Mouse (Mus musculus): Measurements from ENCODE around the gene Mical2.

The Mical2 gene

GRCm38 (mm10) chr7:112278648-112279047 is 53.0 kb downstream of the Mical2 start:
- peak; percentile 15 for DNase-seq (ENCODE audit: low spot score)

- no peak for DNase-seq (ENCODE audit: low spot score)
These were observed 54.8 kb downstream of the Mical2 start for GRCm38 (mm10) chr7:112280474-112280873.

DNA sequence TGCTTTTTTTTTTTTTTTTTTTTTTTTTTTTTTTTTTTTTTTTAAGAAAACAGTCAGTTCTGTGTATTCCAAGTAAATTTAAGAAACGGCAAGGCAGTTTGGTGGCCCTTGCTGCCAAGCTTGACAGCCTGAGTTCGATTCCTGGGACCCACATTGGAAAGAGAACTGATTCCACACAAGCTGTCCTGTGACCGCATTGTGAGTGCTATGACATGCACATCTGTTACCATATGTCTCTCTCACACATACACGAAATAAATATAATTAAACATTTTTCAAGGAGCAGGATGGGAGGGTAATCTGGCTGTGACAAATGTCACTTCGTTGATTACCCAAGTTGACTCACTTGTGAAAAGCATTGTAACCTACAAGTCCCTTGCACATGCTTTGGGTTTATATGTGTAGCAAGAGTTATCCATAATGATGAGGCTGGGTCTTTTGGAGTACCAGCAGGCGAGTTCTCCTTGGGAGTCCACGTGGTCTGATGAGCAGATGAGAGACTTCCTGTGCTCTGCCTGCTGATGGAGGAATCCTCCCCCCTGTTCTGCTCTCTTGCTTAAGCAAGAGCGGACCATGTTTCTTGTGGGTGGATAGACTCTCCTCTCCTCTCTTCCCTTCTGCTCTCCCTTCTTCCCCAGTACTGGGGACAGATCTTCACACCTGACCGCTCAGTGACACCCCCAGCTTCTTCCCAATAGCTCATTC is 58.1 kb downstream of the Mical2 start:
- DNase-seq (ENCODE audit: low spot score): no peak

- no peak for DNase-seq (ENCODE audit: low spot score)
These were observed 59.9 kb downstream of the Mical2 start for GRCm38 (mm10) chr7:112285573-112285972.

DNA sequence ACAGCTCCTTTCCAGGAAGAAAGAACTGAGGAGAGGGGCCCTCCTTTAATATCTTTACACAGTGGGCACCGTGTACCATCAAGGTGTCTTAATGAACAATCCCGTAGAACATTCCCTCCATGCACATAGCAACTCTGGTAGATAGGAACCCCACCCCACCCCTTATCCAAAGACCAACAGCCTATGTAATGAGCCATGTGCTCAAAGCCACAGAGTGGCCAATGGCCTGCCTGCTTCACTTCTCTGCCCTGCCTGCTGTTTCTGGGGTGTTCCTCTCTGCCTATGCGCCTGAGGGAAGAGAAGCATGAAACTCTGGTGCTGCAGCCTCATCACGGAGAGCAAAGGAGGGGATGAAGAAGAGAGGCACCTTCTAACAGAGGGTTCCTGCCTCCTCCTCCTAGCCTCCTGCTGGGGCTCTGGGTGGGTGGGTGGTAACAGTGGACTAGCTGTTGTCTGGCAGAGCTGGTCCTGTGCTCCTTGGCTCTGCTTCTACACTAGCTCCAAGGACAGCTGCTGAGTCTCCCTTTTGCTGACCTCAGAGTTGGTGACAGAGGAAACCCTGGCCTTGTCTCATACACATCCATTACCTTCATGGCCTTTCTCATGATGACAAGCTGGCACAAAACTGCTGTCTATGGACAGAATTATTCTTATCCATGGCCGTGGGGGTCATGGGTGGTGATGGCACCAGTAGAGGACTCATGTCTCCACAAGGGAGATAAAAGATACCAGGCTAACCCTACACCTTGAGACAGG is 62.9 kb downstream of the Mical2 start:
- no peak for DNase-seq (ENCODE audit: low spot score)

- no peak for DNase-seq (ENCODE audit: low spot score)
These were observed 63.9 kb downstream of the Mical2 start for GRCm38 (mm10) chr7:112289514-112289913.

DNA sequence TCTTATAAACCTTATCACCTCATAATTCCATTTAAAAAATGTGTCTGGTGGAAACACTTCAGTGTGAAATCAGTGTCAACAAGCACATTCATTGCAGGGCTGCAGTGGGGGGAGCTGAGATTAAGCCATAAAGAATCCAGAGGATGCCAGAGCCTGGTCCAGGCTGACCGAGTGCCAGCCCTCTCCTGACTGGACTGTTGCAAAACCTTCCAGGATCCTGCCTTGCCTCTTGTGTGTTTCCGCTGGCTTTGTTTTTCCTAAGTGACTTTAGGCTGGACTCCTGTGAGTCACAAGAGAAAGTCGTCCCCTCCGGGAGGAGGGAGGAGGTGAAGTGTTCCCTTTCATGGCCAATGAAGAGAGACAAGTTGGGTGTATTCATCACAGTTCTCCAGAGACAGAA is 64.3 kb downstream of the Mical2 start:
- DNase-seq (ENCODE audit: low spot score): peak; percentile 75

GRCm38 (mm10) chr7:112293456-112294104 is 67.9 kb downstream of the Mical2 start:
- no peak for DNase-seq (ENCODE audit: low spot score)

- no peak for DNase-seq (ENCODE audit: low spot score)
These were observed 70.0 kb downstream of the Mical2 start for GRCm38 (mm10) chr7:112295426-112296221.

- no peak for DNase-seq (ENCODE audit: low spot score)
These were observed 72.4 kb downstream of the Mical2 start for GRCm38 (mm10) chr7:112298032-112298431.

GRCm38 (mm10) chr7:112298871-112299422 is 73.3 kb downstream of the Mical2 start:
- peak; percentile 10 for DNase-seq (ENCODE audit: low spot score)

DNA sequence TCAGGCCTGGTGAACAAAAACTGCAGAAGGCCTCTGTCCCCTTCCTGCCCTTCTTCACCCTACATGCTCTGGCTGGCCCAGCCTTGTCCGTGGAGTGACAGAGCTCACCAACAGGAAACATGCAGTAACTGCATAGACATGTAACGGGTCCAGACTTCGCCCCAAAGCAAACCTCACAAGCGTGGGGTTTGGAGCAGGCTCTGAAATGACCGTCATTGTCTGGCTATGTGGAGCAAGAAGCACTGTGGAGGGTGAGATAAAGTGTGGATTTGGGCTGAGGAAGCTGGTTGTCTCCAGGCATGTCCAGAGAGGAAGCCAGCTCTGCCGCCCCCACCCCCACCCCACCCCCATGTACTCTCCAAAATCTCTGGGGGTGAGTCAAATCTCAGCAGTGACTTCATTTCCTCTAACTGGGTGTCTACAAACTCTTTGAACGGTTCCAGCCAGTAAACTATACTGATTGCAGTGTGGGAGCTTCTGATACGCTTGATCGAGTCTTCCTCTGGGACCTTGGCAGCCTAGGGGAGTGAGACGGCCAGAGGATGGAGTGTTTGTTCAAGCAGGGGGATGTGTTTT is 74.0 kb downstream of the Mical2 start:
- DNase-seq (ENCODE audit: low spot score): peak; percentile 4

DNA sequence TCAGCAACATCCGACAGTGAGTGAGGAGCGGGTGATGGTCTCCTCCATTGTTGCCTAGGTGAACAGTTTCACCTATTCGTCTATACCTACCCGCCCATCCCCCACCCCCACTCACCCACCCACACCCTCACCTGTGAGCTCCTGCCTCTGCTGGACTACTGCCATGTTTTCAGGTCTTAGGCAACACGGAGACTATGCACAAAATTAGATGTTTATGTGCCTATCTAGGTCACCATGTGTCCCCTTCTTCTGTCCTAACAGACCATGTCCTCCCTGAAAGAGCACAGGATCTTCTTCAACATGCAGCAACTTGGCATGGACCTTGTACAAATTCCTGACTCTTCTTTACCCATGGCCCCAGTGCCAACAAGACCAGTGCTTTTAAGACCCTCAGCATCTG is 74.5 kb downstream of the Mical2 start:
- DNase-seq (ENCODE audit: low spot score): no peak

GRCm38 (mm10) chr7:112301052-112301451 is 75.4 kb downstream of the Mical2 start:
- no peak for DNase-seq (ENCODE audit: low spot score)

GRCm38 (mm10) chr7:112304382-112304781 is 78.7 kb downstream of the Mical2 start:
- no peak for DNase-seq (ENCODE audit: low spot score)

- DNase-seq (ENCODE audit: low spot score): no peak
These were observed 83.8 kb downstream of the Mical2 start for GRCm38 (mm10) chr7:112309289-112310016.

DNA sequence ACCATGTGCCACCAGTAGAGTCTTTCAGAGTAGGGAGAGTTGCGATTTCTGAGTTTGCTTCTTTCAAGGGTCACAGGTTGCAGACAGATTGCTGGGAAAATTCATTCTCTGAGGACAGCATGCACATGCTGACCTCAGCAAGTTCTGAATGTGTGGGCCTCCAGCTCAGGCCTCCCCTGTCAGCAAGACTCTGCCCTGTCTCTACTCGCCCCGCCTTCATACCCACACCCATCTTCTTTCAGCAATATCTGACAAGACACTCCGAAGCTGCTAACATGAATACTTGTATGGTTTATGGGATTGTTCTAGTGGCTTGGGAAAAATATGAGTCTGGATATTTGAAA is 84.3 kb downstream of the Mical2 start:
- DNase-seq (ENCODE audit: low spot score): no peak

GRCm38 (mm10) chr7:112313211-112313610 is 87.6 kb downstream of the Mical2 start:
- no peak for DNase-seq (ENCODE audit: low spot score)

DNA sequence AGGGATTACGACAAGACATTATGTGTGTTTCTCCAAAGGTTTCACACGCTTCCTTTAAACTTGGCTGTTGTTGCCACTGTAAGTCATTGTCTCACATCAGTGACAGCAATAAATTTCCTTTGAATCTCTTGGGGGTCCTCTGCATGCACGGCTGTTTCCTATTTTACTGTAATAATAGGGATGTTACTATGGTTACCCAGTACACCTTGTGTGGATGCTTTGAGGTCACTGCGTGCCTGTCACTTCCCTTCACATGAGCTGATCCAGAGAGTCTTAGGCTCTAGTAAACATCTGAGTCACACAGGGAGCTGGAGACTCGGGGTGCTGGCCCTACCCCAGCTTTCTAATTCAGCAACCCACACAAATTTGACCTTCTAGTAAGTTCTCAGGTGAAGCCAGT is 88.0 kb downstream of the Mical2 start:
- DNase-seq (ENCODE audit: low spot score): no peak

- DNase-seq (ENCODE audit: low spot score): peak; percentile 83
These were observed 90.6 kb downstream of the Mical2 start for GRCm38 (mm10) chr7:112316239-112316638.

- no peak for DNase-seq (ENCODE audit: low spot score)
These were observed 91.8 kb downstream of the Mical2 start for GRCm38 (mm10) chr7:112317491-112317890.

Measured in adipocyte (in vitro differentiated cells).